7 mouse cellular contexts compared by ENCODE assay signal in genomic region chr2:165881220-165881584, GRCm38 (mm10). TPM values are rescaled to one million over a fixed set of nuclear protein-coding genes. Genes with fewer than 3 reads are reported as not detected.
DNase-seq lines count a peak whose midpoint lies in the region; ATAC-seq and TF ChIP-seq lines count a peak whose summit lies in the region.

No protein-coding gene starts in this region.

- peaks cover 84% of the 10 kb centered on the region for H3K4me1 ChIP-seq in lung, embryonic 14.5 days (ENCODE audit: insufficient read depth)
- peaks cover 44% of the 10 kb centered on the region for H3K4me1 ChIP-seq in embryonic fibroblast, embryonic 13.5 days (ENCODE audit: control insufficient read depth, insufficient read depth, low read length)
- H3K4me1 ChIP-seq in limb, embryonic 12.5 days (replicated peaks), result peaks cover 98% of the 10 kb centered on the region
- peaks cover 88% of the 10 kb centered on the region for H3K4me1 ChIP-seq in stomach, embryonic 15.5 days

- 14% methylated on average over 3 of the region's 3 CpGs for WGBS in lung, embryonic 14.5 days
- WGBS in limb, embryonic 12.5 days, result 5% methylated on average over 3 of the region's 3 CpGs
- 29% methylated on average over 3 of the region's 3 CpGs for WGBS in stomach, embryonic 15.5 days

- H3K9ac ChIP-seq in lung, embryonic 14.5 days, result no peak overlapping the region; the same call in 1 of the 2 replicates
- H3K9ac ChIP-seq in limb, embryonic 12.5 days (replicated peaks), result peak overlapping the region; percentile 40
- H3K9ac ChIP-seq in stomach, embryonic 15.5 days, result no peak overlapping the region

- H3K9me3 ChIP-seq in lung, embryonic 14.5 days (ENCODE audit: low read depth, low read length), result no peaks in the 10 kb centered on the region
- no peaks in the 10 kb centered on the region for H3K9me3 ChIP-seq in limb, embryonic 12.5 days
- no peaks in the 10 kb centered on the region for H3K9me3 ChIP-seq in stomach, embryonic 15.5 days

- TF ChIP-seq POLR2A in embryonic fibroblast, embryonic 13.5 days (IDR thresholded peaks at IDR 0.05; ENCODE audit: low read depth, low read length), result no peak

- peak overlapping the region; percentile 13; the same call in 1 of the 2 replicates for H3K4me3 ChIP-seq in lung, embryonic 14.5 days (ENCODE audit: low read depth, low read length)
- no peak overlapping the region for H3K4me3 ChIP-seq in embryonic fibroblast, embryonic 13.5 days (ENCODE audit: insufficient read depth, low read length)
- H3K4me3 ChIP-seq in limb, embryonic 12.5 days (replicated peaks), result peak overlapping the region; percentile 19; the same call in 1 of the 2 replicates
- no peak overlapping the region for H3K4me3 ChIP-seq in stomach, embryonic 15.5 days (replicated peaks)

- H3K27me3 ChIP-seq in lung, embryonic 14.5 days (ENCODE audit: insufficient read depth, low read length), result no peaks in the 10 kb centered on the region
- no peaks in the 10 kb centered on the region for H3K27me3 ChIP-seq in limb, embryonic 12.5 days
- no peaks in the 10 kb centered on the region for H3K27me3 ChIP-seq in stomach, embryonic 15.5 days (replicated peaks)

- peaks cover 24% of the 10 kb centered on the region for H3K36me3 ChIP-seq in lung, embryonic 14.5 days (ENCODE audit: insufficient read depth)
- peaks cover 4% of the 10 kb centered on the region; the same call in 1 of the 2 replicates for H3K36me3 ChIP-seq in limb, embryonic 12.5 days
- H3K36me3 ChIP-seq in stomach, embryonic 15.5 days, result no peaks in the 10 kb centered on the region

- no peak for TF ChIP-seq CTCF in lung, embryonic 14.5 days (IDR thresholded peaks at IDR 0.05; ENCODE audit: low read depth)
- TF ChIP-seq CTCF in embryonic fibroblast, embryonic 13.5 days (IDR thresholded peaks at IDR 0.05; ENCODE audit: borderline replicate concordance, insufficient read depth, low read length), result no peak

- no peak for ATAC-seq in lung, embryonic 14.5 days (ENCODE audit: insufficient read depth)
- ATAC-seq in limb, embryonic 12.5 days (ENCODE audit: insufficient number of reproducible peaks, insufficient read depth, low FRiP score, low TSS enrichment, low read depth), result no peak
- ATAC-seq in stomach, embryonic 15.5 days (ENCODE audit: insufficient read depth, low FRiP score, low read depth), result no peak

- H3K27ac ChIP-seq in lung, embryonic 14.5 days (ENCODE audit: low read depth), result peak overlapping the region; percentile 100
- H3K27ac ChIP-seq in embryonic fibroblast, embryonic 13.5 days (ENCODE audit: insufficient read depth, low read length), result peak overlapping the region; percentile 74
- H3K27ac ChIP-seq in limb, embryonic 12.5 days, result peak overlapping the region; percentile 100
- peak overlapping the region; percentile 100 for H3K27ac ChIP-seq in stomach, embryonic 15.5 days

- DNase-seq in lung, embryonic 14.5 days, result no peak
- DNase-seq in lung, postnatal 14 days, result no peak
- DNase-seq in thymus, postnatal 14 days, result no peak
- no peak for DNase-seq in adrenal gland, adult 8-10 months

- H3K4me2 ChIP-seq in lung, embryonic 14.5 days, result peak overlapping the region; percentile 75
- peak overlapping the region; percentile 71 for H3K4me2 ChIP-seq in limb, embryonic 12.5 days
- peak overlapping the region; percentile 71; the same call in 1 of the 2 replicates for H3K4me2 ChIP-seq in stomach, embryonic 15.5 days

RNA-seq across cellular contexts. Expression of gene Zmynd8, which starts 17.6 kb away (rescaled TPM):
- 40.5 and 46.0 TPM in 2 replicates for polyA plus RNA-seq in lung, embryonic 14.5 days (2014; fragmentation: Nextera tagmentation; extraction: Ambion mirVana)
- polyA plus RNA-seq in embryonic fibroblast, embryonic 13.5 days (2011; ENCODE audit: insufficient read length, low read depth, missing spikeins), result 65.8 and 66.4 TPM in 2 replicates
- 55.3 and 57.0 TPM in 2 replicates for polyA plus RNA-seq in limb, embryonic 12.5 days (2016; fragmentation: Nextera tagmentation; extraction: Ambion mirVana)
- 53.6 and 54.5 TPM in 2 replicates for polyA plus RNA-seq in stomach, embryonic 15.5 days (2015; fragmentation: Nextera tagmentation; extraction: Ambion mirVana)
- 10 to 100 TPM; 51.7 to 94.5 (median 70.6) TPM for total RNA-seq in adrenal gland, adult 8-10 months (2022)

Comparison
In these comparisons a context has a peak if more than half of its experiments do, and no peak if none do; other contexts are left out.
1. H3K4me3 ChIP-seq: peak in lung, embryonic 14.5 days (single experiment) and limb, embryonic 12.5 days (single experiment); none in embryonic fibroblast, embryonic 13.5 days (single experiment) and stomach, embryonic 15.5 days (single experiment).
2. Peak in every context shown above with its lines, with median percentiles within 50 percentile points of each other: H3K27ac ChIP-seq and H3K4me2 ChIP-seq.